Mouse (Mus musculus): ENCODE measurements around the gene Gpr179. TPM values are rescaled to one million over a fixed set of nuclear protein-coding genes. Genes with fewer than 3 reads are reported as not detected.
"Not testable (repeated sequence)": the region's sequence is repeated elsewhere in the genome, so short reads cannot be mapped to it uniquely, and the experiment has no call there.

The Gpr179 gene
- total and polyA plus RNA-seq, 3 experiments: 0.05 to 0.08 TPM; not detected in 1

DNA sequence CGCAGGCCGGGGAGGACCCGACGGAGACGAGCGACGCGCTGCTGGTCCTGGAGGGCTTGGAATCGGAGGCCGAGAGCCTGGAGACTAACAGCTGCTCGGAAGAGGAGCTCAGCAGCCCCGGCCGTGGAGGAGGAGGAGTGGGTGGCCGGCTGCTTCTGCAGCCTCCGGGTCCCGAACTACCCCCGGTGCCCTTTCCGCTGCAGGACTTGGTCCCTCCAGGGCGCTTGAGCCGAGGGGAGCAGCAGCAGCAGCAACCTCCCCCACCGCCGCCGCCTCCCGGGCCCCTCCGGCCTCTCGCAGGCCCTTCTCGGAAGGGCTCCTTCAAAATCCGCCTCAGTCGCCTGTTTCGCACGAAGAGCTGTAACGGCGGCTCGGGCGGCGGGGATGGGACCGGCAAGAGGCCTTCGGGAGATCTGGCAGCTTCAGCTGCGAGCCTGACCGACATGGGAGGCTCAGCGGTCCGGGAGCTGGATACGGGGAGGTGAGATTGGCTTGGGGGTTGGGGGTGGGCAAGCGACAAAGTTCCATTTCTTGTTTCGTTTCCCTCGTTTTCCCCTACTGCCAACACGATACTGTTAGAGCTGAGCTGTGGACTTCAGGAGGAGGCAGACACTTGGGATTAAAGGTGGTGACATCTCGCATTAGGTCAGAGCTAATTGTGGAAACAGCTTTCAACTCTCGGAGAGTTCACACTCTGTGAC lies 11.2 kb upstream of the Gpr179 start:
- Histone ChIP-seq H3K4me3 (peak overlapping the region; percentile 95), H3K27me3 (ENCODE audit: control insufficient read depth, insufficient read depth, low read length) (no peaks in the 10 kb centered on the region), H3K9ac (ENCODE audit: low read depth, low read length) (peak overlapping the region; percentile 100), H3K27ac (peak overlapping the region; percentile 85), H3K36me3 (ENCODE audit: control insufficient read depth, insufficient read depth, low read length) (peaks cover 8% of the 10 kb centered on the region), H3K79me2 (replicated peaks; ENCODE audit: control insufficient read depth, insufficient read depth, low read length) (peaks cover 8% of the 10 kb centered on the region), H3K4me1 (ENCODE audit: control insufficient read depth, insufficient read depth, low read length) (peaks cover 9% of the 10 kb centered on the region)
- WGBS: under 1% methylated on average over 49 of the region's 49 CpGs
- TF ChIP-seq EP300 (IDR thresholded peaks at IDR 0.05; ENCODE audit: insufficient read depth, low read depth, low read length) (no peak), CTCF (IDR thresholded peaks at IDR 0.05) (no peak), POLR2A (IDR thresholded peaks at IDR 0.05; ENCODE audit: insufficient read depth, low read depth, low read length) (0 out of 2 replicates have a peak, but pooled peaks have one; percentile 12)
- intact Hi-C loops (cut with DNase I): no loop called here
- DNase-seq: peak; percentile 51 to 72

DNA sequence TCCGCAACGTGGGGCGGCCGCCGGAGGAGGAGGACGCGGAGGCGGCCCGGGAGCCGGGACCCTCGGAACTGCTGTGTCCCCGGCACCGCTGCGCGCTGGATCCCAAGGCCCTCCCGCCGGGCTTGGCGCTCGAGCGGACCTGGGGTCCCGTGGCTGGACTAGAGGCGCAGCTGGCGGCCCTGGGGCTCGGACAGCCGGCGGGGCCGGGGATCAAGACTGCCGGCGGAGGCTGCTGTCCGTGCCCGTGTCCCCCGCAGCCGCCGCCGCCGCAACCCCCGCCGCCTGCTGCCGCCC lies 10.7 kb upstream of the Gpr179 start:
- intact Hi-C loops (cut with DNase I): no loop called here
- TF ChIP-seq POLR2A (IDR thresholded peaks at IDR 0.05; ENCODE audit: insufficient read depth, low read depth, low read length) (no peak), CTCF (IDR thresholded peaks at IDR 0.05) (no peak), EP300 (IDR thresholded peaks at IDR 0.05; ENCODE audit: insufficient read depth, low read depth, low read length) (no peak)
- Histone ChIP-seq H3K36me3 (ENCODE audit: control insufficient read depth, insufficient read depth, low read length) (peaks cover 8% of the 10 kb centered on the region), H3K27ac (peak overlapping the region; percentile 85), H3K27me3 (ENCODE audit: control insufficient read depth, insufficient read depth, low read length) (no peaks in the 10 kb centered on the region), H3K79me2 (replicated peaks; ENCODE audit: control insufficient read depth, insufficient read depth, low read length) (peaks cover 6% of the 10 kb centered on the region), H3K9ac (ENCODE audit: low read depth, low read length) (peak overlapping the region; percentile 100), H3K4me1 (ENCODE audit: control insufficient read depth, insufficient read depth, low read length) (peaks cover 8% of the 10 kb centered on the region), H3K4me3 (peak overlapping the region; percentile 95)
- no peak for DNase-seq
- 0% methylated on average over 38 of the region's 39 CpGs for WGBS

DNA sequence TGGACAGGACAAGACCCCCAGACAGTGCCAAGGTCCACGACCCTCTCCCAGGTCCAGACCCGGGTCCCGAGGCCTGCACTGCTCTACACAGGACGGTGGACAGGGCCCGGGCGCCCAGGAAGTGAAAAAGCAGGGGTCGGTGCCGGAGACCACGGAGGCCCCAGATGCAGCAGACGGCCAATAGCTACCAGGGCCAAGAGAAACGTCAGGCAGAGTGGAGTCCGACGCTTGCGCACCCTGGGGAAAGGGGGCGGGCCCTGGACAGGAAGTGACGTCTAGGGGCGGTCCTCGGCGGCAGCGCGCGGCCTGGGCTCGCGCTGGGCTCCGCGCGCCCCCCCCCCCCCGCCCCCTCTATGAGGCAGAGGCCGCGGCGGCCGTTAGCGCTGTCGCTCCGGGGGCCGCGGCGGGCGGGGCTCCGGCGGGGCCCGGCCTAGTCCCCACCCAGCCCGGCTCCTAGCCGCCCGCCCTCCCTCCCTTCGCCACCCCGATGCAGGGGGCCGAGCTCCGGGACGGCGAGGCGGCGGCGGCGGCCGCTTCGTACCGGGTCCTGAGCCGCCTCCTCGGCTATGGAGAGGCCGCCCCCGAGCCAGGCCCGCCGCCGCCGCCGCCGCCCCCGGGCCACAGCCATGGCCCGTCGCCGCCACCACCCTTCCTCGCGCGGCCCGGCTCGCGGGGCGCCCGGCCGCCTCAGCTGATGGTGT lies 10.2 kb upstream of the Gpr179 start, which contains the start of gene Socs7:
Gene Socs7 (plus strand): TSS at position 604 of the 701 bp plus-strand sequence.
- intact Hi-C loops (cut with DNase I): loop anchor here (1.0 kb wide), 1 partner anchor 38 kb away; no protein-coding TSS in a partner anchor
- Histone ChIP-seq H3K27ac (peak within 1 kb of the TSS; percentile 91), H3K36me3 (ENCODE audit: control insufficient read depth, insufficient read depth, low read length) (peaks cover 8% of the 10 kb centered on the region)

DNA sequence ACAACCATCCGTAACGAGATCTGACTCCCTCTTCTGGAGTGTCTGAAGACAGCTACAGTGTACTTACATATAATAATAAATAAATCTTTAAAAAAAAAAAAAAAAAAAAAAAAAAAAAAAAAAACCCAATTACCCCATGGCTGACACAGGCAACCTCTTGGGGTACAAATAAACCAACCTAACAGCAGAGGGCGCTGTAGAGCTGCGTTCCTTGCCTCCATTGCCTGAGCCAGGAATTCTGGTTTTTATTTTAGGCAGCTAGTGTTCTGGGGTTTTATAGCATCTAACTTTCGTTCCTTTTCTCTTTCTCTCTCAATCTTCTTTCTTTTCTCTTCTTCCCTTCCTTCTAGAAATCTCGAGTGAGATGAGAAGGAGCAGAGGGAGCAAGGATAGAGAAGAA lies 5.8 kb upstream of the Gpr179 start:
- TF ChIP-seq EP300 (IDR thresholded peaks at IDR 0.05; ENCODE audit: insufficient read depth, low read depth, low read length) (peak; percentile 55; the same call in 1 of the 2 replicates), CTCF (IDR thresholded peaks at IDR 0.05) (peak; percentile 76)
- not testable (repeated sequence) for H3K4me1 ChIP-seq (ENCODE audit: control insufficient read depth, insufficient read depth, low read length); H3K27me3 ChIP-seq (ENCODE audit: control insufficient read depth, insufficient read depth, low read length); H3K9ac ChIP-seq (ENCODE audit: low read depth, low read length); H3K36me3 ChIP-seq (ENCODE audit: control insufficient read depth, insufficient read depth, low read length); H3K27ac ChIP-seq; H3K4me3 ChIP-seq; H3K79me2 ChIP-seq (replicated peaks; ENCODE audit: control insufficient read depth, insufficient read depth, low read length)
- 4% methylated on average over 6 of the region's 6 CpGs for WGBS
- DNase-seq: peak; percentile 71 to 73
- intact Hi-C loops (cut with DNase I): loop anchor here (1.0 to 2.0 kb wide), 2 partner anchors 43 to 111 kb away; no protein-coding TSS in a partner anchor

More for the DNA sequence above, 10.2 kb upstream of the Gpr179 start, which contains the start of gene Socs7:
- H3K27me3 ChIP-seq (ENCODE audit: control insufficient read depth, insufficient read depth, low read length): no peaks in the 10 kb centered on the region
- peaks cover 8% of the 10 kb centered on the region for H3K4me1 ChIP-seq (ENCODE audit: control insufficient read depth, insufficient read depth, low read length)
- H3K9ac ChIP-seq (ENCODE audit: low read depth, low read length): peak within 1 kb of the TSS; percentile 100
- H3K79me2 ChIP-seq (replicated peaks; ENCODE audit: control insufficient read depth, insufficient read depth, low read length): peaks cover 3% of the 10 kb centered on the region
- H3K4me3 ChIP-seq: peak within 1 kb of the TSS; percentile 95
- TF ChIP-seq POLR2A (IDR thresholded peaks at IDR 0.05; ENCODE audit: insufficient read depth, low read depth, low read length) (peak; percentile 74), CTCF (IDR thresholded peaks at IDR 0.05) (no peak)
- DNase-seq: peak; percentile 96 to 98
- WGBS: under 1% methylated on average over 21 of the region's 81 CpGs

DNA sequence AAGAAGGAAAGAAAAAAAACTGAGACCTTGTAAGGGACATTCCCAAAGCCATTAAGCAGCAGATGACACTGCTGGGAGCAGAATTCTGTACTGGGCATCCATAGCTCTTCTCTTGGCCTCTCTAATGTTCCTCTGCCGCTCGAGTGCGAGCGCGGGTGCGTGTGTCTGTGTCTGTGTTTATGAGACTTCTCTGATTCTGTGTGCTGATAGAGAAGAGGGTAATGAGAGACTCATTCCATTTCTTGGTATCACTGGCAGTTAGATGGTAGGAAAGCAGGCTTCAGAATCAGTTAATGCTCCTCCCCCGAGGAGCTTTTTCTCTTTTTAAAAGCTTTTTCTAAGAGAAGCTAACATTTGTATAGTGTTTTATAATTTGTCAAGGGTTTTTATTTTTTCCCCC lies 3.4 kb upstream of the Gpr179 start:
- no peak overlapping the region for H3K4me3 ChIP-seq
- DNase-seq: no peak
- H3K4me1 ChIP-seq (ENCODE audit: control insufficient read depth, insufficient read depth, low read length): no peaks in the 10 kb centered on the region
- H3K27me3 ChIP-seq (ENCODE audit: control insufficient read depth, insufficient read depth, low read length): no peaks in the 10 kb centered on the region
- no peaks in the 10 kb centered on the region for H3K36me3 ChIP-seq (ENCODE audit: control insufficient read depth, insufficient read depth, low read length)
- intact Hi-C loops (cut with DNase I): no loop called here
- no peak overlapping the region for H3K27ac ChIP-seq
- no peaks in the 10 kb centered on the region for H3K79me2 ChIP-seq (replicated peaks; ENCODE audit: control insufficient read depth, insufficient read depth, low read length)
- no peak overlapping the region for H3K9ac ChIP-seq (ENCODE audit: low read depth, low read length)
- TF ChIP-seq CTCF (IDR thresholded peaks at IDR 0.05) (no peak), POLR2A (IDR thresholded peaks at IDR 0.05; ENCODE audit: insufficient read depth, low read depth, low read length) (no peak), EP300 (IDR thresholded peaks at IDR 0.05; ENCODE audit: insufficient read depth, low read depth, low read length) (no peak)
- WGBS: 88% methylated on average over 7 of the region's 7 CpGs

DNA sequence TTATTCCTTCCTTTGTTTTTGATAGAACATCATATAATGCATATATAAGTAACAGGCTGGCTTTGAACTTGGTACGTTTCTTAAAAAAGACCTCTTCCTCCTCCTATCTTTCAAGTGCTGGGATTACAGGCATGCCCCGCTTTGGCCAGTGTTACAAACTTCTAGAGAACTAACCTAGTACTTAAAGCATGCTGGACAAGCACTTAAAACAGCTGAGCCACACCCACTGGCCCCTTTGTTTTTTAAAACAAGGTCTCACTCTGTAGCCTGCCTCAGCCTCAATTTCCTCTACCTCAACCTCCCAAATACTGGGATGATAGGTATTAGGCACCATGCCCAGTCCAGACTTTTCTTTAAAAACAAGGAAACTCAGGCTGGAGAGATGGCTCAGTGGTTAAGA lies 2.8 kb upstream of the Gpr179 start:
- Histone ChIP-seq H3K27me3 (ENCODE audit: control insufficient read depth, insufficient read depth, low read length) (no peaks in the 10 kb centered on the region), H3K4me3 (no peak overlapping the region), H3K9ac (ENCODE audit: low read depth, low read length) (no peak overlapping the region), H3K27ac (no peak overlapping the region), H3K36me3 (ENCODE audit: control insufficient read depth, insufficient read depth, low read length) (no peaks in the 10 kb centered on the region), H3K4me1 (ENCODE audit: control insufficient read depth, insufficient read depth, low read length) (peaks cover 1% of the 10 kb centered on the region; the same call in 1 of the 2 replicates), H3K79me2 (replicated peaks; ENCODE audit: control insufficient read depth, insufficient read depth, low read length) (no peaks in the 10 kb centered on the region)
- TF ChIP-seq CTCF (IDR thresholded peaks at IDR 0.05) (no peak), POLR2A (IDR thresholded peaks at IDR 0.05; ENCODE audit: insufficient read depth, low read depth, low read length) (no peak), EP300 (IDR thresholded peaks at IDR 0.05; ENCODE audit: insufficient read depth, low read depth, low read length) (no peak)
- intact Hi-C loops (cut with DNase I): no loop called here
- no peak for DNase-seq
- WGBS: 72% methylated on average over 2 of the region's 2 CpGs

All from heart, adult 2 months (tissue).